Mouse (Mus musculus) cerebellum, adult 2 months (tissue): ENCODE measurements around the gene Ccr5. TPM values are rescaled to one million over a fixed set of nuclear protein-coding genes. Genes with fewer than 3 reads are reported as not detected.

ENCODE experiments used
- DNase-seq, 2 experiments: peaks; one replicate each; pipeline ENCODE4 v3.0.0; 2021
- H3K27ac ChIP-seq: fragments of 200-500 bp; 2 replicates; pipeline ENCODE4 v1.5.1; 2012; ENCODE audit warnings: low read length, control low read depth, inconsistent platforms; ENCODE audit not compliant: insufficient read depth
- H3K27me3 ChIP-seq: fragments of 200-500 bp; 2 replicates; pipeline ENCODE4 v1.6.1; 2012; ENCODE audit warnings: inconsistent platforms, mild to moderate bottlenecking, low read length, moderate library complexity; ENCODE audit not compliant: control insufficient read depth, insufficient read depth
- H3K4me1 ChIP-seq: fragments of 200-500 bp; 2 replicates; pipeline ENCODE4 v1.6.1; 2011; ENCODE audit warnings: low read length; ENCODE audit not compliant: control insufficient read depth, insufficient read depth
- H3K4me3 ChIP-seq: fragments of 200-500 bp; replicated peaks from 2 replicates; pipeline ENCODE3; 2011; ENCODE audit warnings: mild to moderate bottlenecking, low read depth, low read length, control low read depth; ENCODE audit not compliant: insufficient read depth
- CTCF ChIP-seq: fragments of 200-500 bp; IDR thresholded peaks from 2 replicates; pipeline ENCODE4 v1.5.1; 2011; ENCODE audit warnings: low read depth, mild to moderate bottlenecking, control low read depth, low read length, moderate library complexity, borderline replicate concordance; ENCODE audit not compliant: insufficient read depth
- POLR2A ChIP-seq: fragments of 200-500 bp; IDR thresholded peaks from 2 replicates; pipeline ENCODE4 v1.6.1; 2011; ENCODE audit warnings: low read length, control low read depth, borderline replicate concordance; ENCODE audit not compliant: insufficient read depth
- polyA plus RNA-seq: library from polyadenylated mRNA; depleted of rRNA; stranded (reverse); fragments of >200 nt; gene quantifications from 2 replicates; pipeline ENCODE4 v1.2.3, GENCODE M21; 2012; rRNA removed

Gene Ccr5
- polyA plus RNA-seq, 1 experiment = 1.8 TPM

- H3K27me3 ChIP-seq = no peaks in the 10 kb centered on the region
- no peak for DNase-seq
- TF ChIP-seq POLR2A (no peak), CTCF (no peak)
- H3K27ac ChIP-seq = no peak overlapping the region
- no peaks in the 10 kb centered on the region for H3K4me1 ChIP-seq
- H3K4me3 ChIP-seq = no peak overlapping the region
These were observed 25.0 kb downstream of the Ccr5 start for GRCm38 (mm10) chr9:124146307-124146706.

Other genes with a start within 250 kb of the Ccr5 start
- gene Ccr1, start 152.9 kb upstream of the Ccr5 start, polyA plus RNA-seq = 0.13 and 0.16 TPM in 2 replicates
- 0.10 TPM in 1 of 2 replicates, not detected in the other for gene Ccr1l1, start 143.1 kb upstream of the Ccr5 start, polyA plus RNA-seq
- not detected in 2 replicates for gene Ccr3, start 99.6 kb upstream of the Ccr5 start, polyA plus RNA-seq
- 0.10 and 0.13 TPM in 2 replicates for gene Ccr2, start 19.6 kb upstream of the Ccr5 start, polyA plus RNA-seq
- 17.3 and 18.0 TPM in 2 replicates for gene 2010315B03Rik, start 191.2 kb downstream of the Ccr5 start, polyA plus RNA-seq